Mouse (Mus musculus) neural tube, embryonic 14.5 days (tissue): Measurements from ENCODE around the gene Gpr18. TPM values are rescaled to one million over a fixed set of nuclear protein-coding genes. Genes with fewer than 3 reads are reported as not detected.

Source experiments
- ATAC-seq: fragments of 200-750 bp; cut with Nextera tagmentation; 2 replicates; pipeline ENCODE4 v1.8.0; 2017; ENCODE audit warnings: low read depth, mild to moderate bottlenecking, moderate TSS enrichment, moderate library complexity
- H3K27ac ChIP-seq: fragments of 300-500 bp; sonication (generic); 2 replicates; pipeline ENCODE4 v1.5.1; 2014; ENCODE audit warnings: low read depth, mild to moderate bottlenecking, control low read depth, low read length, moderate library complexity, mixed read lengths
- H3K27me3 ChIP-seq: fragments of 300-500 bp; sonication (generic); 2 replicates; pipeline ENCODE4 v1.6.1; 2014; ENCODE audit warnings: low read length; ENCODE audit not compliant: control insufficient read depth, insufficient read depth
- H3K36me3 ChIP-seq: fragments of 300-500 bp; sonication (generic); 2 replicates; pipeline ENCODE4 v1.6.1; 2014; ENCODE audit warnings: low read length, mixed read lengths; ENCODE audit not compliant: control insufficient read depth, insufficient read depth
- H3K4me1 ChIP-seq: fragments of 300-500 bp; sonication (generic); 2 replicates; pipeline ENCODE4 v1.6.1; 2014; ENCODE audit warnings: low read length; ENCODE audit not compliant: control insufficient read depth, insufficient read depth
- H3K4me2 ChIP-seq: fragments of 300-500 bp; sonication (generic); 2 replicates; pipeline ENCODE4 v1.6.1; 2014; ENCODE audit warnings: mild to moderate bottlenecking, low read depth, low read length, control low read depth
- H3K4me3 ChIP-seq: fragments of 300-500 bp; sonication (generic); 2 replicates; pipeline ENCODE4 v1.5.1; 2014; ENCODE audit warnings: low read depth, low read length, control low read depth, mixed read lengths
- H3K9ac ChIP-seq: fragments of 300-500 bp; sonication (generic); replicated peaks from 2 replicates; pipeline ENCODE4 v1.6.1; 2014; ENCODE audit warnings: low read depth, mild to moderate bottlenecking, control low read depth, low read length, mixed read lengths
- H3K9me3 ChIP-seq: fragments of 300-500 bp; sonication (generic); 2 replicates; pipeline ENCODE4 v1.6.1; 2016; ENCODE audit warnings: low read length; ENCODE audit not compliant: control insufficient read depth
- WGBS: fragments of 180-500 bp; shearing (Covaris S2); extraction: QIAGEN DNeasy Blood & Tissue Kit; methylation state at CpG from one replicate; pipeline ENCODE4 v1.1.7; 2014; 5-methylcytosine and 5-hydroxymethylcytosine counted together
- polyA plus RNA-seq: library from polyadenylated mRNA; unstranded; fragments of >200 nt; fragmentation: Nextera tagmentation; extraction: Ambion mirVana; gene quantifications from 2 replicates; pipeline ENCODE4 v1.2.1, GENCODE M21; 2014

Gpr18 gene
- polyA plus RNA-seq, 1 experiment from 2014 or later: 0.54 TPM

- Histone ChIP-seq H3K27me3 (no peaks in the 10 kb centered on the region), H3K9me3 (no peaks in the 10 kb centered on the region), H3K27ac (no peak overlapping the region), H3K4me2 (no peak overlapping the region), H3K36me3 (peaks cover 4% of the 10 kb centered on the region; the same call in 1 of the 2 replicates), H3K4me3 (no peak overlapping the region), H3K9ac (no peak overlapping the region), H3K4me1 (no peaks in the 10 kb centered on the region)
- no peak for ATAC-seq
- WGBS: 91% methylated on average over 6 of the region's 6 CpGs
Measured at GRCm38 (mm10) chr14:121916311-121917094, 922 bp upstream of the Gpr18 start.

DNA sequence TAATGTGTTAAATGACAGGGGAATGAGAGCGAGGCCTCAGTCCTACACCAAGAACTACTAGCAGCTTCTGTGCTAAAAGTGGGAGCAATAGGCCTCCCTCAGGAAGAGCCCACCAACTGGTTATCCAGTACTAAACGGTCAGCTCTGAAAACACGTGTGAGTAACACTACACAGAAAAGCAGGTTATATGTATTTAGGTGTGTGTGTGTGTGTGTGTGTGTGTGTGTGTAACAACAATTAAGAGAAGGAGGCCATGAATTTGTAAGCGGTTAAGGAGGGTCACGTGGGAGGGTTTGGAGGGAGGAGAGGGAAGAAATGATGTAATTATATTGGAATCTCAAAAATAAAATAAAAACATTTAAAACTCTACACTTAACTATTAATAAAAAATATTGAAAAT lies 438 bp downstream of the Gpr18 start:
- H3K36me3 ChIP-seq: peaks cover 4% of the 10 kb centered on the region; the same call in 1 of the 2 replicates
- H3K4me3 ChIP-seq: no peak overlapping the region
- H3K9ac ChIP-seq: no peak overlapping the region
- H3K4me1 ChIP-seq: no peaks in the 10 kb centered on the region
- ATAC-seq: no peak
- no peaks in the 10 kb centered on the region for H3K27me3 ChIP-seq
- H3K4me2 ChIP-seq: no peak overlapping the region
- no peaks in the 10 kb centered on the region for H3K9me3 ChIP-seq
- WGBS: 90% methylated on average over 5 of the region's 5 CpGs
- no peak overlapping the region for H3K27ac ChIP-seq

GRCm38 (mm10) chr14:121912501-121912900 lies 3.1 kb downstream of the Gpr18 start:
- WGBS: 96% methylated on average over 7 of the region's 7 CpGs
- Histone ChIP-seq H3K36me3 (peaks cover 18% of the 10 kb centered on the region), H3K4me1 (no peaks in the 10 kb centered on the region)

GRCm38 (mm10) chr14:121909868-121910267 lies 5.7 kb downstream of the Gpr18 start:
- Histone ChIP-seq H3K4me3 (no peak overlapping the region), H3K4me2 (no peak overlapping the region), H3K9me3 (no peaks in the 10 kb centered on the region), H3K4me1 (no peaks in the 10 kb centered on the region), H3K27ac (no peak overlapping the region), H3K9ac (no peak overlapping the region), H3K27me3 (no peaks in the 10 kb centered on the region), H3K36me3 (peaks cover 18% of the 10 kb centered on the region)
- no peak for ATAC-seq
- WGBS: 94% methylated on average over 6 of the region's 6 CpGs

More at GRCm38 (mm10) chr14:121912501-121912900, 3.1 kb downstream of the Gpr18 start:
- no peak overlapping the region for H3K27ac ChIP-seq
- no peaks in the 10 kb centered on the region for H3K27me3 ChIP-seq
- H3K4me3 ChIP-seq: no peak overlapping the region
- no peak overlapping the region for H3K9ac ChIP-seq
- no peaks in the 10 kb centered on the region for H3K9me3 ChIP-seq
- H3K4me2 ChIP-seq: no peak overlapping the region
- ATAC-seq: no peak

- Histone ChIP-seq H3K27me3 (no peaks in the 10 kb centered on the region), H3K27ac (no peak overlapping the region), H3K4me2 (no peak overlapping the region), H3K9ac (no peak overlapping the region), H3K36me3 (peaks cover 17% of the 10 kb centered on the region), H3K9me3 (no peaks in the 10 kb centered on the region), H3K4me1 (no peaks in the 10 kb centered on the region), H3K4me3 (no peak overlapping the region)
- ATAC-seq: no peak
- 94% methylated on average over 11 of the region's 11 CpGs for WGBS
Measured at GRCm38 (mm10) chr14:121906992-121907681, 8.4 kb downstream of the Gpr18 start.

DNA sequence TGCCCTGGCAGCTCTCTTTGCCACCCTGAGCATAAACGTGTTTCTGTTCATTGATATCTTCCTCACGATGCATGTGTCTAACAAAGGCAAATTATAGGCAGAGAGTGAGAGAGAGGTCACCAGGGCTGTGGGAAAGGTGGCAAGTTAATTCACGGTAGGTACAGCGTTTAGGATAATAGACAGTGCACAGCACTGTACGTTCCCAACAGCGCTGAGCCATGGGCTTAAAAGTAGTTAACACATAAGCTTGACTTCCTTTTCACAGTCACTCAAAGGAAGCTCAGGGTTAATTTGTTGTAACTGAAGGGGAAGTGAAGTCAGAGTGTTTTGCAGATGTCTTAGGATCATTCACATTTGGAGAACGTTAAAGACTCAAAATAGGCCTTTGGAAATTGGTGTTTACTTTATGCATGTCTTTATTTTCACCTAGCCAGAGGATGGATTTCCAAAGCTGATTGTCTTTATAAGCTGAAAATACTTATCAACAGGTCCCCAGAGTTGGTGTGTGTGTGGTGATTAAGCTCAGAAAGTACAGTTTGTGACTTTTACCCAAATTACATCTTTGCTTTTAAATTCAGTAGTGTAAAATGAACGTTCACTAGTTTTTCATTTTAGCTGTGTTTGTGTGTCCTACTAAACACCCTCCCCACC lies 9.1 kb downstream of the Gpr18 start:
- Histone ChIP-seq H3K36me3 (peaks cover 14% of the 10 kb centered on the region), H3K9ac (no peak overlapping the region), H3K4me1 (no peaks in the 10 kb centered on the region), H3K27me3 (no peaks in the 10 kb centered on the region), H3K4me3 (no peak overlapping the region), H3K4me2 (no peak overlapping the region), H3K27ac (no peak overlapping the region), H3K9me3 (no peaks in the 10 kb centered on the region)
- WGBS: 84% methylated on average over 8 of the region's 8 CpGs
- no peak for ATAC-seq

GRCm38 (mm10) chr14:121904754-121905153 lies 10.8 kb downstream of the Gpr18 start:
- Histone ChIP-seq H3K27ac (no peak overlapping the region), H3K4me1 (no peaks in the 10 kb centered on the region), H3K27me3 (no peaks in the 10 kb centered on the region), H3K9ac (no peak overlapping the region), H3K9me3 (no peaks in the 10 kb centered on the region), H3K36me3 (peaks cover 11% of the 10 kb centered on the region), H3K4me3 (no peak overlapping the region), H3K4me2 (no peak overlapping the region)
- no peak for ATAC-seq
- WGBS: 63% methylated on average over 3 of the region's 3 CpGs

DNA sequence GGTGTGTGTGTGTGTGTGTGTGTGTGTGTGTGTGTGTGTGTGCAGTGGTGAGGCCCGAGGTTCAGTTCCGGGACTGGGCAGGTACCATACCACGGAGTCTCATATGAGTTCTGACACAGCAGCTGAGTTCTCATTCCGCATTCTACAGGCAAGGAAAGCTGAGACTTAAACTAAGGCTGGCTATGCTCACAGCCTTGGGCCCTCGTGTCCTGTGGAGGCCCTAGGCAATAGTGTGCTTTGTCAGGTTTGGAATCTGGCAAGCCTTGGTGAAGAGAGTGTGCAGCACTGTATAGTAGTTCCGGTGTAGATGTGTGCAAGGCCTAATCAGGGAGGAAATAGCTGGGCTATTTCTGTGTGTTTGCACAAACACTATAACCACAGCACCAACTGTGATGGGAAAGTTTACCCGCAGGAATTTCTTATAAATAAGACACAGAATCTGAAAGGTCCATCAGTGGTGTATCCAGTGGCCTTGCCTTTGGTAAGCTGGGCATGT lies 12.2 kb downstream of the Gpr18 start:
- WGBS: 96% methylated on average over 7 of the region's 7 CpGs
- Histone ChIP-seq H3K4me2 (no peak overlapping the region), H3K4me3 (no peak overlapping the region), H3K9ac (no peak overlapping the region), H3K36me3 (peaks cover 7% of the 10 kb centered on the region; the same call in 1 of the 2 replicates), H3K9me3 (no peaks in the 10 kb centered on the region), H3K27ac (no peak overlapping the region), H3K4me1 (no peaks in the 10 kb centered on the region), H3K27me3 (no peaks in the 10 kb centered on the region)
- no peak for ATAC-seq

DNA sequence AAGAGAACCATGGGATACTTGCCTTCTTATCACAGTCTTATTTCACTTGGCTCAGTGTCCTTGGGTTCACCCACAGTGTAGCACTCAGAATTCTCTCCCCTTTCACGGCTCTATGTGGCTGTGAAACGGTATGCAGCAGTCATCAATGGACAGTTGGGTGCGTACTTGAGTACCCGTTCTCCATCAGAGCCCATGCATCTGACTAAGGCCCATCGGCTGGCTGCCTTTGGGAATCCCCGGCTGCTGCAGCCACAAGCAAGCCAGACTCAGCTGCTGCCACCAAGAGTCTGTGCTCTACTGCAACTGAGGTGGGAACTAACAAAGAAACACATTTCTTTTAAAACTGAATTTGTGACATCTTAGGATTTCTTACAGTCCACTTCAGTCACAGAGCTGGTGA lies 14.1 kb downstream of the Gpr18 start:
- 93% methylated on average over 6 of the region's 6 CpGs for WGBS
- ATAC-seq: no peak
- H3K4me2 ChIP-seq: no peak overlapping the region

More for the DNA sequence above, 14.1 kb downstream of the Gpr18 start:
- Histone ChIP-seq H3K9ac (no peak overlapping the region), H3K4me3 (no peak overlapping the region), H3K4me1 (no peaks in the 10 kb centered on the region), H3K27me3 (no peaks in the 10 kb centered on the region), H3K27ac (no peak overlapping the region), H3K36me3 (no peaks in the 10 kb centered on the region), H3K9me3 (no peaks in the 10 kb centered on the region)
